Mouse (Mus musculus) monocyte, adult 5-6 weeks (primary cell): Measurements from ENCODE around the gene Ap2b1. TPM values are rescaled to one million over a fixed set of nuclear protein-coding genes. Genes with fewer than 3 reads are reported as not detected.

Experiments
- total RNA-seq: library from RNA; stranded (forward); fragments of 200-1000, 200-491, 200-594 nt; gene quantifications from 3 replicates; pipeline ENCODE4 v1.2.3, GENCODE M21; 2017

Gene Ap2b1
- total RNA-seq, 1 experiment from 2014 or later, result 71.4 TPM

Other genes with a start within 250 kb of the Ap2b1 start
- gene Slfn2, start 233.9 kb upstream of the Ap2b1 start, total RNA-seq, result 546 to 771 TPM (median 642 TPM) in 3 replicates
- gene Slfn1, start 182.2 kb upstream of the Ap2b1 start, total RNA-seq, result 23.8 to 42.1 TPM (median 29.4 TPM) in 3 replicates
- gene Slfn4, start 123.8 kb upstream of the Ap2b1 start, total RNA-seq, result 1.9 to 3.6 TPM (median 2.7 TPM) in 3 replicates
- gene Slfn3, start 107.7 kb upstream of the Ap2b1 start, total RNA-seq, result 3.3 to 5.2 TPM (median 3.9 TPM) in 3 replicates
- gene Slfn14, start 12.3 kb upstream of the Ap2b1 start, total RNA-seq, result 0.29 to 0.86 TPM (median 0.43 TPM) in 3 replicates
- 3.8 to 5.7 TPM (median 4.9 TPM) in 3 replicates for gene Pex12, start 3.6 kb downstream of the Ap2b1 start, total RNA-seq
- gene Rasl10b, start 110.1 kb downstream of the Ap2b1 start, total RNA-seq, result 0.11 TPM in 1 of 3 replicates, not detected in the others
- gene Gas2l2, start 130.4 kb downstream of the Ap2b1 start, total RNA-seq, result not detected in 3 replicates
- gene 1700020L24Rik, start 138.7 kb downstream of the Ap2b1 start, total RNA-seq, result 2.9 to 8.2 TPM (median 6.0 TPM) in 3 replicates
- 0.39 to 0.75 TPM in 2 of 3 replicates, not detected in the other for gene Mmp28, start 164.0 kb downstream of the Ap2b1 start, total RNA-seq
- 32.9 to 77.9 TPM (median 52.7 TPM) in 3 replicates for gene Taf15, start 174.1 kb downstream of the Ap2b1 start, total RNA-seq
- 7.9 to 25.0 TPM (median 9.1 TPM) in 3 replicates for gene Heatr9, start 223.2 kb downstream of the Ap2b1 start, total RNA-seq
- 781 to 2,479 TPM (median 803 TPM) in 3 replicates for gene Ccl5, start 231.5 kb downstream of the Ap2b1 start, total RNA-seq